ENCODE assay signal across 17 mouse cellular contexts in the genomic region with DNA sequence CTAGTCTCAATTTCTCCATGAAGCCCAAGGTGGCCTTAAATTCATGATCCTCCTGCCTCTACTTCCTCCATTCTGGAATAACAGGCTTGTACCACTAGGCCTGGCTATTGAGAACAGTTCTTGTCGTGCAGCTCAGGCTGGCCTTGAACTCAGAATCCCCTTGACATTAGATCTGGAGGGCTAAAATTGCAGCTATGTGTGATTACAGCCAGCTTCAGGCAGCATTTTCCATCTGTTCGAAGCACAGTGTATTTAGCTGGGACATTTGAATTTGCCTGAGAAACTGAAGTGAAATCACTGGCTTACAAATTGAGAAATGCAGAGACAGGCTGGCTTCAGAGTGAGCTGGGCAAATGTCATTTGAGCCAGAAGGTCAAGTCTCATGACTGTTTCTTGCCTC.
"Had no signal": no experiment of that assay in that cellular context is flagged by ENCODE, and none has a peak within 500 bp of the region (broad histone marks: within the 10 kb centered on the region; RNA-seq: fewer than 3 reads in every experiment).

No protein-coding gene starts in this region.

- H3K27ac ChIP-seq: liver, embryonic 15.5 days; lung, embryonic 15.5 days; midbrain, embryonic 12.5 days; neural tube, embryonic 12.5 days; stomach, embryonic 15.5 days; stomach, postnatal 0 days had no signal

- H3K27me3 ChIP-seq: liver, embryonic 15.5 days; lung, embryonic 15.5 days; megakaryocyte, embryonic 14.5 days; midbrain, embryonic 12.5 days; neural tube, embryonic 12.5 days; stomach, embryonic 15.5 days had no signal

- H3K4me1 ChIP-seq: lung, embryonic 15.5 days; neural tube, embryonic 12.5 days had no signal

- DNase-seq: liver, postnatal 0 days; lung, adult 2 months; lung, postnatal 14 days; lung, postnatal 36 days; midbrain, embryonic 14.5 days; right cerebral cortex, postnatal 14 days; thymus, adult 2 months; thymus, postnatal 25 days; thymus, postnatal 4 days had no signal

- ATAC-seq: liver, postnatal 0 days; lung, postnatal 0 days had no signal

- H3K36me3 ChIP-seq: liver, embryonic 15.5 days; lung, embryonic 15.5 days; midbrain, embryonic 12.5 days; neural tube, embryonic 12.5 days; stomach, embryonic 15.5 days had no signal

- H3K4me2 ChIP-seq: liver, embryonic 15.5 days; lung, embryonic 15.5 days; midbrain, embryonic 12.5 days; neural tube, embryonic 12.5 days; stomach, embryonic 15.5 days had no signal

- H3K9me3 ChIP-seq: liver, embryonic 15.5 days; lung, embryonic 15.5 days; megakaryocyte, embryonic 14.5 days; midbrain, embryonic 12.5 days; neural tube, embryonic 12.5 days; stomach, embryonic 15.5 days had no signal

- H3K9ac ChIP-seq: liver, embryonic 15.5 days; liver, postnatal 0 days; lung, embryonic 15.5 days; midbrain, embryonic 12.5 days; neural tube, embryonic 12.5 days; stomach, embryonic 15.5 days had no signal

- H3K4me3 ChIP-seq: liver, embryonic 15.5 days; lung, embryonic 15.5 days; megakaryocyte, embryonic 14.5 days; midbrain, embryonic 12.5 days; neural tube, embryonic 12.5 days; stomach, embryonic 15.5 days had no signal
